8 mouse cellular contexts compared by ENCODE assay signal in genomic region chr13:89738776-89739695, GRCm38 (mm10). TPM values are rescaled to one million over a fixed set of nuclear protein-coding genes. Genes with fewer than 3 reads are reported as not detected.
DNase-seq lines count a peak whose midpoint lies in the region; ATAC-seq and TF ChIP-seq lines count a peak whose summit lies in the region.

No protein-coding gene starts in this region.

- H3K4me2 ChIP-seq in liver, embryonic 11.5 days, result peak overlapping the region; percentile 94

- H3K4me1 ChIP-seq in embryonic fibroblast, embryonic 13.5 days (ENCODE audit: control insufficient read depth, insufficient read depth, low read length), result no peaks in the 10 kb centered on the region
- H3K4me1 ChIP-seq in liver, embryonic 11.5 days (replicated peaks; ENCODE audit: control insufficient read depth, insufficient read depth, low read length), result peaks cover 5% of the 10 kb centered on the region; the same call in 1 of the 2 replicates

- H3K27ac ChIP-seq in embryonic fibroblast, embryonic 13.5 days (ENCODE audit: insufficient read depth, low read length), result peak overlapping the region; percentile 89
- H3K27ac ChIP-seq in liver, embryonic 11.5 days (ENCODE audit: low read depth, low read length), result peak overlapping the region; percentile 53; the same call in 1 of the 2 replicates

- peak; percentile 67 for TF ChIP-seq POLR2A in embryonic fibroblast, embryonic 13.5 days (IDR thresholded peaks at IDR 0.05; ENCODE audit: low read depth, low read length)

- TF ChIP-seq CTCF in embryonic fibroblast, embryonic 13.5 days (IDR thresholded peaks at IDR 0.05; ENCODE audit: borderline replicate concordance, insufficient read depth, low read length), result no peak

- WGBS in liver, embryonic 11.5 days, result 2% methylated on average over 31 of the region's 31 CpGs

- peaks cover 31% of the 10 kb centered on the region for H3K27me3 ChIP-seq in liver, embryonic 11.5 days (replicated peaks; ENCODE audit: control insufficient read depth, insufficient read depth, low read length)

- peak overlapping the region; percentile 75 for H3K4me3 ChIP-seq in embryonic fibroblast, embryonic 13.5 days (ENCODE audit: insufficient read depth, low read length)
- H3K4me3 ChIP-seq in liver, embryonic 11.5 days (ENCODE audit: low read depth, low read length), result peak overlapping the region; percentile 63

- ATAC-seq in liver, embryonic 11.5 days (replicated peaks; ENCODE audit: low FRiP score), result peak; percentile 81
- peak; percentile 55 for ATAC-seq in monocyte, adult 5-6 weeks (replicated peaks; ENCODE audit: insufficient number of reproducible peaks, low FRiP score, low TSS enrichment, poor library complexity, severe bottlenecking)

- H3K9me3 ChIP-seq in liver, embryonic 11.5 days (ENCODE audit: control insufficient read depth, low read length), result no peaks in the 10 kb centered on the region

- H3K9ac ChIP-seq in liver, embryonic 11.5 days (ENCODE audit: low read depth, low read length), result peak overlapping the region; percentile 60

- no peaks in the 10 kb centered on the region for H3K36me3 ChIP-seq in liver, embryonic 11.5 days (ENCODE audit: control insufficient read depth, insufficient read depth, low read length)

- peak; percentile 65 to 67 for DNase-seq in B cell, adult 2 months
- peak; percentile 79 for DNase-seq in adrenal gland, postnatal 25 days
- peak; percentile 88 to 91 for DNase-seq in heart, adult 9 months (ENCODE audit: low spot score in 2 of 2)
- peak; percentile 87 for DNase-seq in kidney, adult 9 months
- DNase-seq in liver, embryonic 11.5 days (ENCODE audit: low spot score), result peak; percentile 85
- peak; percentile 61 to 78 for DNase-seq in spleen, postnatal 4 days (ENCODE audit: low spot score in 2 of 2)

RNA-seq across cellular contexts. Expression of gene Vcan, which starts 3.3 kb away (rescaled TPM):
- 2.3 and 3.0 TPM in 2 replicates for total RNA-seq in adrenal gland, postnatal 25 days (2021)
- 247 and 304 TPM in 2 replicates for polyA plus RNA-seq in embryonic fibroblast, embryonic 13.5 days (2011; ENCODE audit: insufficient read length, low read depth, missing spikeins)
- polyA plus RNA-seq in liver, embryonic 11.5 days (2014; fragmentation: Nextera tagmentation; extraction: Ambion mirVana), result 13.9 and 18.2 TPM in 2 replicates
- total RNA-seq in monocyte, adult 5-6 weeks (2017), result 0.19 to 0.49 TPM (median 0.21 TPM) in 3 replicates

Comparison
In these comparisons a context has a peak if more than half of its experiments do, and no peak if none do; other contexts are left out.
1. Peak in every context shown above with its lines: DNase-seq, ATAC-seq, H3K4me3 ChIP-seq and H3K27ac ChIP-seq.